Mouse (Mus musculus) monocyte, adult 5-6 weeks (primary cell): ENCODE measurements at regions not wholly inside any gene's neighbourhood (a gene's known extent, or its start where the extent isn't known, plus 50 kb on each side); places are given as distances from the start of the nearest gene placed in this dataset.

Source experiments
- ATAC-seq: fragments of 153-309, 156-312 bp; replicated peaks from 2 replicates; pipeline ENCODE4 v1.8.0; 2017; ENCODE audit warnings: mild to moderate bottlenecking; ENCODE audit not compliant: low TSS enrichment, insufficient number of reproducible peaks, severe bottlenecking, poor library complexity, low FRiP score

DNA sequence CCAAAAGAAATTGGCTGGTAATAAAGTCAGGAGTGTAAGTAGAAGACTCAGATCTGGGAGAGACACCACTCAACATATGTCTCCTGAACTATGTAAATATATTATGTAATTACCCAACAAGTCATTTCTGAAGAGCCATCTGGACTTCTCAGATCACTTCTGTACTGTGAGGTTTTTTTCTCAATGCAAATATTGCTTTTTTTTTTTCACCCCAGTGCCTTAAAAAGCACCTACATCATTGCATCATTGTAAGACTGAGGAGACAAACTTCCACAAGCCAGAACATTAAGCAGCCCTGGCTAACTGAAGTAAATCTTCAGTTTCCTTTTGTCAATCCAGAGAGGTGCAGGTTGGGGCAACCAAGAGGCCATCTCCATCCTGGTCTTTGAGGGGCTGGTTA is 55.8 kb upstream of the Adtrp start:
- ATAC-seq: no peak

DNA sequence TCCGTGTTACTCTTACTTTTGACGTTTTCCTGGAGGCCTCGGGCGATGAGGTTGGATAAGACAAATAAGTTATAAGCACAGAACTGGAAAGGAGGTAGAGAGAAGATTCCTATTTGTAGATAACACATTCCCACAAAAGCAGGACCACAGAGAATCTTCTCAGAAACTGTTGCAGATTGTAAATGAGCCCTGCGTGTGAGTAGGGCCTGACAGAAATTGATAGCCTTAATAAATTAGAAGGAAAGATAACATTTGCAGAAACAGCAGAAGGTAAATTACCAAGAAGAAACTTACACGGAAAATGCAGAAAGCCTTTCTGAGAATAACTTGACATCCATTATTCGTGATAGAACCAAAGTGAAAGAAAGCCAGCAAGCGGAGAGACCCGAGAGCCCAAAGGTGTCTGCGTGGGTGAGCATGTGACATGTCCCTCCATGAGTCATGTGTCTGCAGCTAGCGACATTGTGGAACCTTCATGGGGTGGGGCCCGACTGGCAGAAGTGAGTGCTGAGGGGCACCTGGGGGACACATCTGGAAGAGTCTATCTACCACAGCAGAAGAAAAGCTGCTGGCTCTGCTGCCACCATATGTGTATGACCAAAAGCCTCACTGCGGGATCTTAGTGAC is 52.5 kb upstream of the Adtrp start:
- ATAC-seq: no peak

DNA sequence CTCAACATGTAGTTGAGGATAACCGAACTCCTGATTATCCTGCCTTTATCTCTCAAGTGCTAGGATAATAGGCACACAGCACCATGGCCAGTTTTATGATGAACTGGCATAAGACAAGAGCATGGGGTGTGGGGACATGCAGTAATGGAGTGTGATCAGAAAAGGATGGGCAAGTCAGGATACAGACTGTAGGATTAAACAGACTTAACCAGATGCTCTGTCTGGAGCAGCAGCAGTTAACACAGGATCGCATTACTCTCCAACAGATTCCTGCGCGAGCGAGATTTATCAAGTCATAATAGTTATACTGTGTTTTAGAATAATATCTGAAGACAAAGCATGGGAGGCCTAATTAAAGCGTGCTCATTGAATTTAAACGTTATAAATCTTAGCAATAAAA is 51.8 kb upstream of the Adtrp start:
- no peak for ATAC-seq

DNA sequence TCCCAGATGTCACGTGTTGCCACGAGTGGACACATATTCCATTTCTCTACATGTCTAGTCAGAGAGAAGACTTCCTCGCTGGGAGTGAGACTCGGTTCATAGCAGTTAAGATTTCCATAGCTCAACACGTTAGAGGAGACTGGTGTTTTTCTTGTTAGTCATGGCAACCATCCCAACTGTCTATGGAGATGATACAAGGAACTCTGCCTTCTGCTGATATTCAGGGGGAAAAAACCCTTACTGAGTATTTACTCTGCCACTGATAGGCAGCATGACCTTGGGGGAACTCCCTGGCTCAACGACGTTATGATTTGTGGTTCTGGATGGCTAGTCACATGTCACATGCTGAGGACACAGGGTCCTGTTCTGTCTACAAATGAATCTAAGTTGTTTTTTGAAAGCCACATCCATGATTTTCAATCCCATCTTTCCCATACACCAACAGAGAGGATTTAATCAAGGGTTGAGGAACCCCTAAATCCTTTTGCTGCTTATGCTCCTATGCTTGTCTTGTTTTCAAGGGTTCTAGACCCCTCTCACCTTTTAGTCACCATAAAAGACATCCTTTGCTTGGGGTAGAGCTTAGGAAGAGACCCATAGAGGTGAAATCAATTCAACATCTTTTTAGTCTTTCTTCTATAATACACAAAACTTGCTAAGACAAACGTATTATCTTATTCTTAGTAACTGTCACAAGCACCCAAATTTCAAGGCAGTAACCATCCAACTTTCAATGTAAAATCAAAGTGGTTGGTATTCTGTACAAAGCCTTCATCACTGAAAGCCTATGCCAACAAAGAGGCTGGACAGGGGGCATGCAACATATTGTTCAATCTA is 50.2 kb upstream of the Adtrp start:
- 0 out of 2 replicates have a peak, but pooled peaks have one; percentile 13 for ATAC-seq
